Mouse (Mus musculus) heart, adult 2 months (tissue): ENCODE data around the gene Chrna10. TPM values are rescaled to one million over a fixed set of nuclear protein-coding genes. Genes with fewer than 3 reads are reported as not detected.

ENCODE experiments used
- DNase-seq, 2 experiments: peaks; one replicate each; pipeline ENCODE4 v3.0.0; 2021
- H3K27ac ChIP-seq: fragments of 200-600 bp; 2 replicates; pipeline ENCODE4 v1.8.1; 2022
- H3K27me3 ChIP-seq: fragments of 200-500 bp; 2 replicates; pipeline ENCODE4 v1.6.1; 2012; ENCODE audit warnings: mild to moderate bottlenecking, low read length, inconsistent platforms, mixed read lengths; ENCODE audit not compliant: control insufficient read depth, insufficient read depth
- H3K36me3 ChIP-seq: fragments of 200-500 bp; 2 replicates; pipeline ENCODE4 v1.6.1; 2012; ENCODE audit warnings: low read length, inconsistent platforms; ENCODE audit not compliant: control insufficient read depth, insufficient read depth
- H3K4me1 ChIP-seq: fragments of 200-500 bp; 2 replicates; pipeline ENCODE4 v1.6.1; 2011; ENCODE audit warnings: low read length; ENCODE audit not compliant: control insufficient read depth, insufficient read depth
- H3K4me3 ChIP-seq: fragments of 200-600 bp; 2 replicates; pipeline ENCODE4 v1.8.1; 2022
- H3K79me2 ChIP-seq: fragments of 200-500 bp; replicated peaks from 2 replicates; pipeline ENCODE4 v1.6.1; 2012; ENCODE audit warnings: mild to moderate bottlenecking, inconsistent platforms, low read length, moderate library complexity, mixed read lengths; ENCODE audit not compliant: control insufficient read depth, insufficient read depth
- H3K9ac ChIP-seq: fragments of 200-500 bp; 2 replicates; pipeline ENCODE4 v1.6.1; 2012; ENCODE audit warnings: low read depth, mild to moderate bottlenecking, control low read depth, inconsistent platforms, low read length, mixed read lengths
- CTCF ChIP-seq: fragments of 200-600 bp; IDR thresholded peaks from 2 replicates; pipeline ENCODE4 v1.8.1; 2022; ENCODE audit warnings: antibody characterized with exemption, mild to moderate bottlenecking, moderate library complexity
- EP300 ChIP-seq: fragments of 200-500 bp; IDR thresholded peaks from 2 replicates; pipeline ENCODE4 v1.6.1; 2011; ENCODE audit warnings: low read depth, low read length, control low read depth; ENCODE audit not compliant: insufficient read depth
- POLR2A ChIP-seq: fragments of 200-500 bp; IDR thresholded peaks from 2 replicates; pipeline ENCODE4 v1.6.1; 2011; ENCODE audit warnings: mild to moderate bottlenecking, low read depth, low read length, control low read depth; ENCODE audit not compliant: insufficient read depth
- WGBS: fragments of 180-500 bp; shearing (Covaris S2); methylation state at CpG from one replicate; pipeline ENCODE4 v1.1.7; 2018; 5-methylcytosine and 5-hydroxymethylcytosine counted together
- intact Hi-C: fragments of 180-260 bp; cut with DNase I; formaldehyde crosslinking; loops from one replicate; pipeline ENCODE4 v1.15.1; 2025
- long read RNA-seq: library from polyadenylated mRNA; stranded (forward); transcript quantifications from one replicate; pipeline ENCODE4 v2.0.0, GENCODE M21; 2021
- polyA plus RNA-seq: library from polyadenylated mRNA; depleted of rRNA; stranded (reverse); fragments of >200 nt; gene quantifications from 2 replicates; pipeline ENCODE4 v1.2.3, GENCODE M21; 2012; rRNA removed
- total RNA-seq, 2 experiments: library from RNA; stranded (reverse); gene quantifications; 2 replicates each; pipeline ENCODE4 v1.2.3; 2021

Chrna10 gene
- total RNA-seq (not detected), polyA plus RNA-seq (0.21 TPM in 1 of 2 replicates, not detected in the other)
- long read RNA-seq: 0 reads

- peak in 1 of 2 experiments; percentile 10 for DNase-seq
- no peaks in the 10 kb centered on the region; the same call in none of the 2 replicates for H3K36me3 ChIP-seq
- no peak within 1 kb of the TSS for H3K9ac ChIP-seq
- no peaks in the 10 kb centered on the region for H3K4me1 ChIP-seq
- WGBS: 42% methylated on average over 7 of the region's 7 CpGs
- H3K79me2 ChIP-seq: no peaks in the 10 kb centered on the region
- H3K27ac ChIP-seq: no peak within 1 kb of the TSS
- H3K27me3 ChIP-seq: no peaks in the 10 kb centered on the region
- intact Hi-C loops: no loop called here
- TF ChIP-seq POLR2A (no peak), CTCF (no peak), EP300 (no peak)
- H3K4me3 ChIP-seq: no peak within 1 kb of the TSS
Observed at GRCm38 (mm10) chr7:102116579-102117331, at the start of gene Chrna10. TSS of gene Chrna10 (minus strand) at chr7:102116828.

- no peak overlapping the region for H3K4me3 ChIP-seq
- no peak for TF ChIP-seq EP300
- no peak for TF ChIP-seq POLR2A
- TF ChIP-seq CTCF: no peak
- H3K79me2 ChIP-seq: no peaks in the 10 kb centered on the region
- WGBS: 80% methylated on average over 5 of the region's 5 CpGs
- H3K27me3 ChIP-seq: no peaks in the 10 kb centered on the region
- intact Hi-C loops: no loop called here
- no peak for DNase-seq
- no peaks in the 10 kb centered on the region for H3K4me1 ChIP-seq
- peaks cover 5% of the 10 kb centered on the region for H3K36me3 ChIP-seq
- no peak overlapping the region for H3K9ac ChIP-seq
- no peak overlapping the region for H3K27ac ChIP-seq
Observed at GRCm38 (mm10) chr7:102153691-102154090, 37.1 kb upstream of the Chrna10 start.

- intact Hi-C loops: no loop called here
- DNase-seq: no peak
Observed at GRCm38 (mm10) chr7:102137898-102138297, 21.3 kb upstream of the Chrna10 start.

GRCm38 (mm10) chr7:102137464-102137863 is 20.8 kb upstream of the Chrna10 start:
- Histone ChIP-seq H3K36me3 (peaks cover 4% of the 10 kb centered on the region; the same call in 1 of the 2 replicates), H3K27ac (no peak overlapping the region), H3K4me1 (no peaks in the 10 kb centered on the region), H3K9ac (no peak overlapping the region), H3K4me3 (no peak overlapping the region), H3K79me2 (no peaks in the 10 kb centered on the region), H3K27me3 (no peaks in the 10 kb centered on the region)
- WGBS: 86% methylated on average over 1 of the region's 1 CpGs
- intact Hi-C loops: no loop called here
- DNase-seq: no peak
- TF ChIP-seq POLR2A (no peak), CTCF (peak; percentile 73), EP300 (no peak)

More at GRCm38 (mm10) chr7:102137898-102138297, 21.3 kb upstream of the Chrna10 start:
- H3K36me3 ChIP-seq: peaks cover 4% of the 10 kb centered on the region; the same call in 1 of the 2 replicates
- no peaks in the 10 kb centered on the region for H3K27me3 ChIP-seq
- no peaks in the 10 kb centered on the region for H3K79me2 ChIP-seq
- H3K9ac ChIP-seq: no peak overlapping the region
- H3K4me1 ChIP-seq: no peaks in the 10 kb centered on the region
- no peak for TF ChIP-seq EP300
- no peak for TF ChIP-seq POLR2A
- no peak for TF ChIP-seq CTCF
- H3K27ac ChIP-seq: no peak overlapping the region
- WGBS: 99% methylated on average over 5 of the region's 5 CpGs
- no peak overlapping the region for H3K4me3 ChIP-seq

- TF ChIP-seq CTCF (no peak), EP300 (no peak), POLR2A (no peak)
- H3K36me3 ChIP-seq: peaks cover 4% of the 10 kb centered on the region
- H3K4me1 ChIP-seq: no peaks in the 10 kb centered on the region
- H3K79me2 ChIP-seq: no peaks in the 10 kb centered on the region
- DNase-seq: no peak
- H3K27ac ChIP-seq: peak overlapping the region; percentile 45
- WGBS: 52% methylated on average over 4 of the region's 4 CpGs
- H3K4me3 ChIP-seq: no peak overlapping the region
- H3K9ac ChIP-seq: no peak overlapping the region
- H3K27me3 ChIP-seq: no peaks in the 10 kb centered on the region
- intact Hi-C loops: no loop called here
Observed at GRCm38 (mm10) chr7:102132395-102132794, 15.8 kb upstream of the Chrna10 start.

GRCm38 (mm10) chr7:102120326-102120725 is 3.7 kb upstream of the Chrna10 start:
- Histone ChIP-seq H3K27me3 (no peaks in the 10 kb centered on the region), H3K27ac (no peak overlapping the region), H3K4me1 (no peaks in the 10 kb centered on the region), H3K9ac (no peak overlapping the region), H3K79me2 (no peaks in the 10 kb centered on the region), H3K36me3 (peaks cover 8% of the 10 kb centered on the region), H3K4me3 (no peak overlapping the region)
- DNase-seq: no peak
- 91% methylated on average over 10 of the region's 10 CpGs for WGBS
- intact Hi-C loops: no loop called here
- no peak for TF ChIP-seq EP300
